Mouse (Mus musculus) retina, adult 2 months (tissue): Measurements from ENCODE around the gene 1500009C09Rik.

Experiments used
- DNase-seq: peaks from one replicate; pipeline ENCODE4 v3.0.0-alpha.2; 2012; ENCODE audit warnings: low read depth, low spot score

1500009C09Rik gene

GRCm38 (mm10) chr15:82308416-82308815 lies 56.2 kb downstream of the 1500009C09Rik start:
- DNase-seq = no peak
